Mouse (Mus musculus) layer of hippocampus, postnatal 25 days (tissue): ENCODE measurements around the gene Eif3k. TPM values are rescaled to one million over a fixed set of nuclear protein-coding genes. Genes with fewer than 3 reads are reported as not detected.

Source experiments
- DNase-seq, 2 experiments: peaks; one replicate each; pipeline ENCODE4 v3.0.0; 2022; ENCODE audit warnings: mixed read lengths in 2 of 2, low spot score in 1 of 2; ENCODE audit errors: extremely low spot score in 1 of 2
- total RNA-seq, 2 experiments: library from RNA; stranded (reverse); gene quantifications; 2 replicates each; pipeline ENCODE4 v1.2.3; 2021

Eif3k gene
- total RNA-seq = 100 to 1,000 TPM; 179 to 185 TPM

DNA sequence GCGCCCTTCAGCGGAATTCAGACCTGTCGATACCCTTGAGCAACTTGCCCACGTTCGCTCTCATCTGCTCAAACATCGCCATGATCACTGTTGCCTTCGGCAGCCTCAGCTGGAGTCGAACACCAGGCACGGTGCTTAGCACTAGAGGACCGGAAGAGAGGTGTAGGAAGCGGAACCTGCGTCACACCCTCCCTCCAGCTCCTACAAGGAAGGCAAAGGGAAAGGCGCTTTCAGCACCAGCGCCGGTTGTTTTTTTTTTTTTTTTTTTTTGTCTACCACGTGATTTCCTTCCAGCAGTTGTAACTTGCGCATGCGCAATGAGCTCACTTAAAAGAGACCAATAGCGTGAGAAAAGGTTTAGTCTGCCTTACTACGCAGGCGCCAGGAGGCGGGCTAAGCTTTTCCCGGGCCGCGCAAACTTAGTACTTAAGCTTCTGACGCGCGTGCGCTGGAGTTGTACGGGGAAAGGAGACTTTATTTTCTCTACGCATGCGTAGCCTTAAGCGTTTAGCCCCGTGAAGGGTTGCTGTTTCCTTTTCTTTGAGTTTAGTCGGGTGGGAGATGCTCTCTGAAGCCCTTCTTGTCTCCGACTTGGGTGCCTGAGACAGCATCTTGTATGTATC, at the start of gene Eif3k, which contains the start of gene Map4k1:
Eif3k (minus strand) TSS at position 214 of the 623 bp plus-strand sequence.
Map4k1 (plus strand) TSS at position 400 of the 623 bp plus-strand sequence.
- DNase-seq = peak; percentile 77 to 93

DNA sequence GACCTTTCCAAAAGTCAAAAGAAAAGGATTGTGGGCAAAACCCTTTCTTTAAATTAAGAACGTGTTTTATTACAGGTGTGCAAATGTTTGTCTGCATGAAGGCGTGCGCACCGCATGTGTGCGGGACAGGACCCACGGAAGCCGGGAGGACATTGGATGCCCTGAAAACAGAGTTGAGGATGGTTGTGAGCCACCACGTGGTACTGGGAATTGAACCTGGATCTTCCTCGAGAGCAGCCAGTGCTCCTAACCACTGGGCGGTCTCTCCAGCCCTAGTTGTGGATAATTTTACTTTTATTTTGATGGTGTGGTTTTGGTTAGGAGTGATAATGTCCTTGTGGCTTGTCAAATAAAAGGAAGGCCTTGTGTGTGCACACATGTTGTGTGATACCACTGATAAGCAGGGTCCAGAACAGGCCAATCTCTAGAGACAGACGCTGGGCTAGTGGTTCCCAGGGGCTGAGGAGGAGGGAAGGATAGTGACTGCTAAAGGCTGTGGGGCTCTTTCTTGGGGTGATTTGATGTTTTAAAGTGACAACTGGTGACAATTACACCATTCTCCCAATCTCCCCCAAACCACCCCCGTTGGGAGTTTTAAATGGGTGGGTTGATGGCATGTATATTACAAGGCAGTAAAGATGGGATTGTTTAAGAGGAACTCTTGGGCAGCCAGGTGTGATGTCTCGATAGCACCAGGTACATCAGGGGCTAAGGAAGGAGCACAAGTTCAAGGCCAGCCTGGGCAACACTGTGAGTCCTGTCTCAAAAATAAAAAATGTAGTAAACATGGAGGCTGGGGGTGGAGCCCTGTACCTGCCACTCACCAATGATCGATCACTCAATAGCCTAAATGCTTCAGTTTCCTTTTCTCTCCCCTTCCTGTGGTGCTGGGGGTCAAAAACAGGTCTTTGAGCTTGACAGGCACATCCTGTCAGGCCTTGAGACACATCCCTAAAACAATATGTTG, 48.3 kb upstream of the Eif3k start:
- DNase-seq = no peak

- DNase-seq = no peak
Observed at GRCm38 (mm10) chr7:29028761-29029160, 47.1 kb upstream of the Eif3k start.

DNA sequence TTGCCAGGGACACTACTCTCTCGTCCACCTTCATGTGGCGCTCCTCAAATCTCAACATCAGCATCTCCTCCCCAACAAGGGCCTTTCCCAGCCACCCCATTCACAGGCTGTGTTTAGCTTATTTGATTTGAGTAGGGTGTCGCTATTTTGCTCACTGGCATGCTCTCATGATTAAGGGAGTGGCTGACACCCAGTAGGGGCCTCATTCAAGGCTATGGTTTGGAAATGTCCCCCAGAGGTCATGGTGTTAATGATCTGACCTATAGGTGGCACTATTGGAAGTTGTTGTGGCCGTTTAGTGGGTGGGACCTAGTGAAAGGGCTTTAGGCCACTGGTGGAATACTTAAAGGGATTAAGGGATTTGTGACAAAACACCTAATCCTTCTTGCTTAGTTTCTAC, 45.1 kb upstream of the Eif3k start:
- DNase-seq = no peak

GRCm38 (mm10) chr7:29026195-29026594, 44.5 kb upstream of the Eif3k start:
- DNase-seq = no peak

DNA sequence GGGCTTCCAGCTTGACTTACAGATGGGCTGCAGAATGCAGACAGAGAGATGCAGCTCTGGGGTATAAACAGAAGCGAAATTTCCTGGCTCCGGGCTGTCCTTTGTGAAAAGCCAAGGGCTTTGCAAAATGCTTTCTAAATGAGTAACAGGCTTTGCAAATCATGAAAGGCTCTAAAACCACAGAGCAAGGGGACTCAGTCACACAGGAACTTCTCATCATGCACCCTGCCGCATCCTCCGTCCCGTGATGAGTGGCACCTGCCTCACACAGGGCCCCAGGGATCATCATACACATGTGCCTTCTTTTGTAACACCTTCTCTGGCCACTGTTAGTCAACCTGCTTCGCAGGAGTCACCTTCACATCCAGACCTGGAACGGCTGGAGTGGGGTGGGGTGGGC, 43.9 kb upstream of the Eif3k start:
- DNase-seq = no peak

DNA sequence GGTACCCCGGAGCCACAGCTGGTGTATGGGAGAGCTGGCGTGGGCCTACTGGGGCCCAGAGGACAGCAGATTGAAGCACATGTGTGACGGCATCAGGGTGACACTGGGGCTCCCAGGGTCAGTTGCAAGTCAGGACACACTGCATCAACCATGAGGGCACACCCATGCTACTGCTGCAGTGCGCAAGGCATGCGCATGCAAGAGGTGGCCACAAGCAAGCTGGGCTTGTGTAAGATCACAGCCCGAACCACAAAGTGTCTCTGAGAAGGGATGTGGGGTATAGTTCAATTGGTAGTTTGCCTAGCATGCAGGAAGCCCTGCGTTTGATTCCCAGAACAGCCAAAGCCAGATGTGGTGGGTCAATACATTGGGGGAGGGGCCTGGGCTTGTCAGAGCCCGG, 41.9 kb upstream of the Eif3k start:
- DNase-seq = no peak

DNA sequence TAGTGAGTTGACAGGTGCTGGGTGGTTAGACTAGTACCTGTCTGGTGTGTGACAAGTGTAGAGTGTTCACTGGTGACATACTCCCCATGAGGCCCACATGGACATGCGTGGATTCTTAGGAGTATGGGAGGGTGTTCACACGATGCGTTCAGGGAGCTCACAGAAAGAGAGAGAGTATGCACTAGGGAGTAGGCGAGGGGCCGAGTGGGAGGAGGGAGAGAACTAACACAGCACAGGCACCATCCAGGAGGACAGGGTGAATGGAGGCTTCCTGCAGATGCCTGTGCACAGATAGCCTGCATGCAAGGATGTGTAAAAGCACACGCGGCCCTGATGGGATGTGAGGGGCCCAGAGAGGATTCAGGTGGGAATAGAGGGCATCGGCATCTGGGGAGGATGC, 40.8 kb upstream of the Eif3k start:
- DNase-seq = no peak

- DNase-seq = no peak
Observed at GRCm38 (mm10) chr7:29019447-29020220, 38.0 kb upstream of the Eif3k start.

DNA sequence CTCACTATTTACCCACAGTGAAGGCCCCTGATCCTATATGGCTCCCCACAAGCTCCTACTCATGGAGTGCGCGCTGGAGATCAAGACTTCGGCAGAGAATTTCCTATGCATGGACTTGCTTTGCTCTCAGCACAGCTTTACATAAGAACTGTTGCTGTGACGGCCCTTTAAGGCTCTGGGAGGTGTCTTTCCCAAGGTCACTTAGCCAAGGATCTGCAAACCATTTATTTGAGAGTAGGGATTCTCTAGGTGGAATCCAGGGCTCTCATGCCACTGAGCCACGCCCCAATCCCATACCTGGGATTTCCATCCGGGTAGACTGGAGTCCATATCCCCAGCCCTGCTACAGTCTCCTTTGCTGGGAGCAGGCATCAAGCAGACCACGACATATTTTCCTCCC, 35.6 kb upstream of the Eif3k start:
- no peak for DNase-seq

DNA sequence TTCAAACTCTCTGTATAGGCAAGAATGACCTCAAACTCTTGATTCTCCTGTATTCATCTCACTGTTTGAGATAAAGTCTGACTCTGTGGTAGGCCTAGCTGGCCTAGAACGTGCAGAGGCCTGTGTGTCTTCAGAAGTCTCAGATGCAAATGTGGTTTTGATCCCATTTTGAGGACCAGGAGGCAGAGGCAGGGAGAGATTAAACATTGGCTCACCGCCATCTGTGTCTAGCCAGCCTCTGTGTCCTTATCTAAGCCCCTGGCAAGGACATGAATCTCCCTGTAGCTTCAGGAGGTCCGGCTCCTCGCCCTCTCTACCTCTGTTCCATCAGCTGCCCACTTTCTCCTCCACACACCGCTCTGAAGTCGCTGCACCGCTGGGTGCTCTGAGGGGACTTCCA, 34.8 kb upstream of the Eif3k start:
- no peak for DNase-seq

DNA sequence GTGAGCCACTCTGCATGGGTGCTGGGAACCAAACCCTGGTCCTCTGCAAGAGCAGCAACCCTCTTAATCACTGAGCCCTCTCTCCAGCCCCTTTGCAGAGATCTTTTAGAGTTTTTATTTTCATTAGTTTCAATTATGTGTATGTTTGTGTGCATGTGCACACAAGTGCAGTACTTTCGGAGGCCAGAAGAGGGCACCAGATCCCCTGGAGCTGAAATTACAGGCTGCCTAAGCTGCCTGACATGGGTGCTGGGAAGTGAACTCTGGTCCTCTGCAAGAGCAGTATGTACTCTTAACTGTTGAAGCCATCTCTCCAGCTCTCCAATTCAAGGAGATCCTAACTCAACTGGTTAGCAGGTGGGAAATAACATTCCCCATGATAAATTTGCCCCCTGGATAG, 33.3 kb upstream of the Eif3k start:
- no peak for DNase-seq

GRCm38 (mm10) chr7:29008714-29009113, 27.1 kb upstream of the Eif3k start:
- no peak for DNase-seq

DNA sequence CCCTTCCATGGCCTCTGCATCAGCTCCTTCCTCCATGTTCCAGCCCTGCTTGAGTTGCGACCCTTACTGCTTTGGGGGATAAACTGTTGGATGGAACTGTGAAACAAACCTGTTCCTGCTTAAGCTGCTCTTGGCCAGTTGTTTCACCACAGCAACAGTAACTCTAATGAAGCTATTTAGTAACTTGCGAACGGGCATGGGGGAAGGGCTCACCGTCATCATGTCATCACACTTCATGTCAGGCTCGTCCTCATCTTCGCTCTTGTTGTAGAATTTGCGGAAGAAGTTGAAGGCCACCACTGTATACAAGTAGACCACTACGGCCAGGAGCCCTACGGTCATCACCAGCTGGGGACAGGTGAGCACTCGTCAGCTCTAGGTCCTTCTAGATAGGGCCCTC, 26.5 kb upstream of the Eif3k start:
- DNase-seq = no peak

- DNase-seq = no peak
Observed at GRCm38 (mm10) chr7:29007224-29008101, 25.8 kb upstream of the Eif3k start.

- DNase-seq = no peak
Observed at GRCm38 (mm10) chr7:29000651-29001605, 19.3 kb upstream of the Eif3k start.

- DNase-seq = no peak
Observed at GRCm38 (mm10) chr7:28993402-28993801, 11.7 kb upstream of the Eif3k start.

GRCm38 (mm10) chr7:28992997-28993396, 11.3 kb upstream of the Eif3k start:
- no peak for DNase-seq

DNA sequence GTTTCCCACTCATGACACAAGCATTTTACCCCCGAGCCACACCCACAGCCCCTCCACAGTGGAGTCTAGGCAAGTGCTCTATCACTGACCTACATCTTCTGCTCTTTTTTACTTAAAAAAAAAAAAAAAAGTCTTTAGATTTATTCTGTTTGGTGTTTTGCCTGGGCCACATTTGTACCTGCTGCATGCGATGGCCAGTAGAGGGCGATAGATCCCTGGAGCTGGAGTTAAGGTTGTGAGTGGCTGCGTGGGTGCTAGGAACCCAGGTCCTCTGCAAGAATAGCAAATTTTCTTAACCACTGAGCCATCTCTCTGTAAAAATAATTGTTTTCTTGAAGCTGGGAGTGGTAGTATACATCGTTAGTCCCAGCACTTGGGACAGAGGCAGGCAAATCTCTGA, 10.0 kb upstream of the Eif3k start:
- no peak for DNase-seq
